Mouse (Mus musculus): ENCODE results near the gene Rps8. TPM values are rescaled to one million over a fixed set of nuclear protein-coding genes. Genes with fewer than 3 reads are reported as not detected.

The Rps8 gene
- 1,119 and 1,120 TPM in 2 replicates for polyA plus RNA-seq (2021; fragmentation: Nextera tagmentation)
- long read RNA-seq, experiment 1, transcript Rps8-201 (6 exons, 860 nt) = major isoform, 63 of 200 reads
- long read RNA-seq, experiment 1, partial matches to known transcripts = 129 of 200 reads
- long read RNA-seq, experiment 1, other reads (novel, unspliced or antisense) = 8 of 200 reads
- long read RNA-seq, experiment 2, transcript Rps8-201 (6 exons, 860 nt) = major isoform, 6 of 20 reads
- long read RNA-seq, experiment 2, partial matches to known transcripts = 11 of 20 reads
- long read RNA-seq, experiment 2, other reads (novel, unspliced or antisense) = 2 of 20 reads

GRCm38 (mm10) chr4:117155792-117156355 is at the start of gene Rps8:
TSS of gene Rps8 (minus strand) at chr4:117156243.

DNA sequence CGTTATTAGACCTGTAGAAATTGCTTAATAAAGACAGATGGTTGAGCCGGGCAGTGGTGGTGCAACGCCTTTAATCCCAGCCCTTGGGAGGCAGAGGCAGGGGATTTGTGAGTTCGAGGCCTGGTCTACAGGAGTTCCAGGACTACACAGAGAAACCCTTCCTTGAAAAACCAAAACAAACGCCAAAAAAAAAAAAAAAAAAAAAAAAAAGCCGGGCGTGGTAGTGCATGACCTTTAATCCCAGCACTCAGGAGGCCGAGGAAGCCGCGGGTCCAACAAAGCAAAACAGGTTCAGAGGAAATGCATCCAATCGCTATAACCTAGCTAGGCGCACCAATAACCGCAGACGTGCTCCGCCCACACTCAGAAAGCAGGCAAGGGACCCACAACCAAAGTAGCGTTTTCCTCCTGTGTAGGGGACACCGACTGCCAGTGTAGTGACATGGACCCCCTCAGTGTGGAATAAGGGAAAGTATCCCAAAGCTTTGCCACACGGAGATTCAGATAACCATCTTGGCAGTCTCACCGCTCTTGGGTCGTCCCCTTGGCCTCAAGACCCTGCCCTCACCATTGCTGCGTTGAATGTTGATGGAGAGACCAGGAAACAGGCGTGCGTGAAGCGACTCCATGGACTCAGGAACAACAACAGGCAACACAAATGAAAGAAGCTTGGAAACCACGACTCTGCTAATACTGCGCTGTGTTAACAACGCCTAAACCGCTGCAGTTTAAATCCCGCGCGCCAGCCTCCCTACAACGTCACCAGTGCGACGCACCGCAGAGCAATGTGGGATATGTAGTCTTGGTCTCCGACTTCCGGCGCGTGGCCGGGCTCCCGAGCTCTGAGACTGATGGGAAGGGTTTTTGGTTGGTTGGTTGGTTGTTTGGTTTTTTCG is 26.1 kb upstream of the Rps8 start, which contains the start of gene Kif2c:
Gene Kif2c (minus strand): TSS at position 777 of the 896 bp plus-strand sequence.

GRCm38 (mm10) chr4:117133817-117134600 is 22.0 kb downstream of the Rps8 start, which contains the start of gene Plk3:
TSS of gene Plk3 (minus strand) at chr4:117133963.

DNA sequence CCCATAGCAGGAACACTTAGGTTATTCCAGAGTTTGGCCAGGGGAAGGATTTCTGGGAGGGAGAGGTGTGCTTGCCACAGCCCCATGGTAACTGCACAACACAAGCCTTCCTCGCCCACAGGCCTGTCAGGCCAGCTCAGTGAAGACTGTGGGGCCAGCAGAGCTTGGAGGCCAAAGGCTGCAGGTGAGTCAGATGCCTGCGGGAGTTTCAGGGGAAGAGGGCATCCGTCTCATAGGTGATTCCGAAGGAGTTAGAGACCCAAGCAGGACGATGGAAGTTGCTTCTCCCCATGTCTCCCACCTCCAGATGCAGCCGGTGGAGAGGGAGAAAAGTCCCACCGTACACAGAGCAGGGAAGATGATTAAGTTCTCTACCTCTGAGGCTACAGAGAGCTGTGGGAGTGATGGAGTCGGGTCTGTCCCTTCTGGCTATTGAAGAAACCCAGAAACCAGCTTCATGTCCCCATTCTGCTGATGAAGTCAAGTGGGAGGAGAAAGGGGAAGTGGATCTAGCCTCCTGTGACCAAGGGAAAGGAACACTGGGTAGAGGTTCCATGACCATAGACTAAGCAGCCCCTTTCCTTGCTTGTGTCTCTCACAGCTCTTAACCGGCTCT is 29.3 kb downstream of the Rps8 start, which contains the start of gene Tctex1d4:
Gene Tctex1d4 (plus strand): TSS at position 120 of the 616 bp plus-strand sequence.

DNA sequence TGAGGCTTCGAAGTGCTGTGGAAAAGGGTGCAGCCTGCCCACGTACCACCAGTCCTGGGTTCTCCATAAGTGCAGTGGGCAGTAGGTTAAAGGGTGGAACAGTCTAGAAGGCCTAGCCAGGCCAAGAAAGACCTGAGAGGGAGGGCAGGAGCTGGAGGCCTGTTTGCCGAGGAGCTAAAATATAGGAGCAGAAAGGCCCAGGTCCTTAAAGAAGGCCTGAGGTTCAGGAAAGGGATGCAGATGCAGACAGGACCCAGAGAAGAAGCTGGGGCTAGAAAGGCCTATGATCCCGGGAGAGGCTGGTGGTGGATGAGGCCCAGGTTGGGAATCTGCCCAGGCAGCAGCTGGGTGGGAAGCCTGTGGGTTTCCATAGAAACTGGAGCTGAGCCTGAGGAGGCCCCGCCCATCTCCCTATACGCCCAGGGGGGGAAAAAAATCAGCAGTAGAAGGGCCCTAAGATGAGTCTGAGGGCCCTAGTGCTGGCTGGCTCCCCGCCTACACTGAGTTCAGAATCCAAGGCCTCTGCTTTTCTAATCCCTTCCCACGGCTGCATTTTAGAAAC is 30.6 kb downstream of the Rps8 start, which contains the start of gene Btbd19:
Gene Btbd19 (minus strand): TSS at position 378 of the 562 bp plus-strand sequence.

Small RNAs within 50 kb of the gene (microRNA-seq; reads per million reads assigned to microRNA genes)
- not detected for gene Gm22398

Other genes with a start within 250 kb of the Rps8 start
- 64.2 and 65.4 TPM in 2 replicates for gene Urod, start 161.8 kb downstream of the Rps8 start, polyA plus RNA-seq (2021; fragmentation: Nextera tagmentation)
- gene Hectd3, start 160.9 kb downstream of the Rps8 start, polyA plus RNA-seq (2021; fragmentation: Nextera tagmentation) = 7.5 and 7.9 TPM in 2 replicates
- 23.3 and 25.2 TPM in 2 replicates for gene Eif2b3, start 136.8 kb downstream of the Rps8 start, polyA plus RNA-seq (2021; fragmentation: Nextera tagmentation)
- gene Ptch2, start 60.2 kb downstream of the Rps8 start, polyA plus RNA-seq (2021; fragmentation: Nextera tagmentation) = 0.20 and 0.33 TPM in 2 replicates
- gene Btbd19, start 30.5 kb downstream of the Rps8 start, polyA plus RNA-seq (2021; fragmentation: Nextera tagmentation) = 7.5 and 8.0 TPM in 2 replicates
- gene Tctex1d4, start 29.4 kb downstream of the Rps8 start, polyA plus RNA-seq (2021; fragmentation: Nextera tagmentation) = 4.6 and 6.8 TPM in 2 replicates
- gene Plk3, start 22.3 kb downstream of the Rps8 start, polyA plus RNA-seq (2021; fragmentation: Nextera tagmentation) = 7.7 and 8.4 TPM in 2 replicates
- gene Kif2c, start 26.4 kb upstream of the Rps8 start, polyA plus RNA-seq (2021; fragmentation: Nextera tagmentation) = 0.10 and 0.14 TPM in 2 replicates
- gene Tmem53, start 95.7 kb upstream of the Rps8 start, polyA plus RNA-seq (2021; fragmentation: Nextera tagmentation) = 11.5 and 16.4 TPM in 2 replicates
- gene Armh1, start 95.9 kb upstream of the Rps8 start, polyA plus RNA-seq (2021; fragmentation: Nextera tagmentation) = 1.2 and 1.3 TPM in 2 replicates

Data from layer of hippocampus, adult 6 months (tissue).